Mouse (Mus musculus): ENCODE measurements around the gene Angptl8. TPM values are rescaled to one million over a fixed set of nuclear protein-coding genes. Genes with fewer than 3 reads are reported as not detected.

Gene Angptl8
- total and polyA plus RNA-seq, 2 experiments from 2014 or later = 0.48 TPM; not detected in 1

GRCm38 (mm10) chr9:21796919-21797318, 38.4 kb upstream of the Angptl8 start:
- no peak for TF ChIP-seq CTCF (IDR thresholded peaks at IDR 0.05)
- Histone ChIP-seq H3K9me3 (ENCODE audit: low read length) (no peaks in the 10 kb centered on the region), H3K27me3 (ENCODE audit: insufficient read depth, low read length) (no peaks in the 10 kb centered on the region), H3K9ac (replicated peaks; ENCODE audit: low read length, poor library complexity, severe bottlenecking) (no peak overlapping the region), H3K4me2 (ENCODE audit: low read depth, low read length, poor library complexity, severe bottlenecking) (no peak overlapping the region), H3K4me1 (ENCODE audit: insufficient read depth, low read length) (no peaks in the 10 kb centered on the region; the same call in 1 of the 2 replicates), H3K27ac (ENCODE audit: low read depth, low read length) (no peak overlapping the region), H3K36me3 (ENCODE audit: insufficient read depth, low read length) (no peaks in the 10 kb centered on the region; the same call in 1 of the 2 replicates), H3K4me3 (ENCODE audit: low read depth, low read length) (no peak overlapping the region)
- ATAC-seq (ENCODE audit: low FRiP score) (no peak), DNase-seq (ENCODE audit: low spot score) (no peak)
- 75% methylated on average over 3 of the region's 3 CpGs for WGBS

GRCm38 (mm10) chr9:21797921-21798344, 37.4 kb upstream of the Angptl8 start:
- H3K9ac ChIP-seq (replicated peaks; ENCODE audit: low read length, poor library complexity, severe bottlenecking) = peak overlapping the region; percentile 66
- 1% methylated on average over 22 of the region's 26 CpGs for WGBS
- H3K4me3 ChIP-seq (ENCODE audit: low read depth, low read length) = peak overlapping the region; percentile 64
- H3K36me3 ChIP-seq (ENCODE audit: insufficient read depth, low read length) = no peaks in the 10 kb centered on the region; the same call in 1 of the 2 replicates
- no peaks in the 10 kb centered on the region; the same call in 1 of the 2 replicates for H3K4me1 ChIP-seq (ENCODE audit: insufficient read depth, low read length)
- 0 out of 2 replicates have a peak overlapping the region, but pooled peaks have one; percentile 47 for H3K27ac ChIP-seq (ENCODE audit: low read depth, low read length)
- H3K9me3 ChIP-seq (ENCODE audit: low read length) = no peaks in the 10 kb centered on the region
- peak overlapping the region; percentile 82 for H3K4me2 ChIP-seq (ENCODE audit: low read depth, low read length, poor library complexity, severe bottlenecking)
- TF ChIP-seq CTCF (IDR thresholded peaks at IDR 0.05) = no peak
- ATAC-seq (ENCODE audit: low FRiP score) = peak; percentile 28; the same call in 1 of the 2 replicates
- DNase-seq (ENCODE audit: low spot score) = no peak
- H3K27me3 ChIP-seq (ENCODE audit: insufficient read depth, low read length) = no peaks in the 10 kb centered on the region

GRCm38 (mm10) chr9:21798345-21799009, 36.8 kb upstream of the Angptl8 start, which contains the start of gene Kank2:
Gene Kank2 (minus strand): TSS chr9:21798744.
- WGBS = under 1% methylated on average over 43 of the region's 52 CpGs
- H3K36me3 ChIP-seq (ENCODE audit: insufficient read depth, low read length) = no peaks in the 10 kb centered on the region; the same call in 1 of the 2 replicates
- no peaks in the 10 kb centered on the region for H3K9me3 ChIP-seq (ENCODE audit: low read length)
- DNase-seq (ENCODE audit: low spot score) = peak; percentile 52
- H3K9ac ChIP-seq (replicated peaks; ENCODE audit: low read length, poor library complexity, severe bottlenecking) = peak within 1 kb of the TSS; percentile 66
- H3K4me1 ChIP-seq (ENCODE audit: insufficient read depth, low read length) = no peaks in the 10 kb centered on the region; the same call in 1 of the 2 replicates
- peak; percentile 44; the same call in 1 of the 2 replicates for ATAC-seq (ENCODE audit: low FRiP score)
- H3K27ac ChIP-seq (ENCODE audit: low read depth, low read length) = peak within 1 kb of the TSS; percentile 47; the same call in 1 of the 2 replicates
- no peak for TF ChIP-seq CTCF (IDR thresholded peaks at IDR 0.05)
- H3K4me2 ChIP-seq (ENCODE audit: low read depth, low read length, poor library complexity, severe bottlenecking) = peak within 1 kb of the TSS; percentile 82
- H3K4me3 ChIP-seq (ENCODE audit: low read depth, low read length) = peak within 1 kb of the TSS; percentile 64
- H3K27me3 ChIP-seq (ENCODE audit: insufficient read depth, low read length) = no peaks in the 10 kb centered on the region

- ATAC-seq (ENCODE audit: low FRiP score) (no peak), DNase-seq (ENCODE audit: low spot score) (no peak)
- Histone ChIP-seq H3K27ac (ENCODE audit: low read depth, low read length) (no peak overlapping the region), H3K9ac (replicated peaks; ENCODE audit: low read length, poor library complexity, severe bottlenecking) (no peak overlapping the region), H3K27me3 (ENCODE audit: insufficient read depth, low read length) (no peaks in the 10 kb centered on the region), H3K36me3 (ENCODE audit: insufficient read depth, low read length) (no peaks in the 10 kb centered on the region; the same call in 1 of the 2 replicates), H3K4me2 (ENCODE audit: low read depth, low read length, poor library complexity, severe bottlenecking) (peak overlapping the region; percentile 82), H3K9me3 (ENCODE audit: low read length) (no peaks in the 10 kb centered on the region), H3K4me1 (ENCODE audit: insufficient read depth, low read length) (no peaks in the 10 kb centered on the region; the same call in 1 of the 2 replicates), H3K4me3 (ENCODE audit: low read depth, low read length) (peak overlapping the region; percentile 64)
- no peak for TF ChIP-seq CTCF (IDR thresholded peaks at IDR 0.05)
- 55% methylated on average over 3 of the region's 3 CpGs for WGBS
Measured at GRCm38 (mm10) chr9:21799010-21799350, 36.3 kb upstream of the Angptl8 start.

DNA sequence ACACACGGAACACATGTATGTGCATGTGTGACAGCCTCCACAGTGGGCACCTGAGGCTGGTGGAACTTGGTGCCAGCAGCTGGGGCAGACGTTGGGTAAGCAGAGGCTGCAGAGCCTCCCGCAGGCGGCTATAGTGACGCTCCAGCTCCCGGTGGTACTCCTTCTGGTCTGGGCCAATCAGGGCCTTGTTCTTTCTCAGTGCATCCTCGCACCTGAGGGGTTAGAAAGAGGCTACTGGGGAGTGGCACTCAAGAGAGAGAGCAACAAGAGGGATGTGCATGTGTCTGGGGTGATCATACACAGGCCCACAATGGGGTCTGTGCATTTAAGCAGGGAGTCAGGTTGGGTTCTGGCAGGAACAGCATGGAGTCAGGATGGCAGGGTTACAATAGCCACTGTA, 34.2 kb upstream of the Angptl8 start:
- Histone ChIP-seq H3K9me3 (ENCODE audit: low read length) (no peaks in the 10 kb centered on the region), H3K27me3 (ENCODE audit: insufficient read depth, low read length) (no peaks in the 10 kb centered on the region)

DNA sequence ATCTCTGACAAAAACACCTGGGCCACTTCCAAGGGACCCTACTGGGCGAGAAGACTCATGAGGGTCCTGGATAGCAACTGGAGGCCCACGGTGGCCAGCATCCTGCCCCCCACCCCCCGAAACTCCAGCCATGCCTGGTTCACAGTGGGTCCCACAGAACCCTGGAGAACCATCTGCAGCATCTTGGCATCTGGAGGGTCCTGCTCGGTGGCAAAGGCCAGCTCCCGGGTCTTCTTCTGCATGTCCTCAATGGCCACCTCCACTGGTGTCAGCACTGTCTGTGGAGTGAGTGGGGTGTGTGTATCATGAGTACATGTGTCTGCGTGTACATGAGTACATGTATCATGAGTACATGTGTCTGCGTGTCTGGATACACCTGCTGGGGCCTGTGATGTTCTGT, 33.7 kb upstream of the Angptl8 start:
- no peak for DNase-seq (ENCODE audit: low spot score)
- no peak overlapping the region for H3K9ac ChIP-seq (replicated peaks; ENCODE audit: low read length, poor library complexity, severe bottlenecking)
- H3K36me3 ChIP-seq (ENCODE audit: insufficient read depth, low read length) = no peaks in the 10 kb centered on the region
- H3K4me3 ChIP-seq (ENCODE audit: low read depth, low read length) = no peak overlapping the region
- H3K4me2 ChIP-seq (ENCODE audit: low read depth, low read length, poor library complexity, severe bottlenecking) = no peak overlapping the region
- no peaks in the 10 kb centered on the region for H3K27me3 ChIP-seq (ENCODE audit: insufficient read depth, low read length)
- no peak for TF ChIP-seq CTCF (IDR thresholded peaks at IDR 0.05)
- ATAC-seq (ENCODE audit: low FRiP score) = no peak
- WGBS = 90% methylated on average over 7 of the region's 7 CpGs
- H3K27ac ChIP-seq (ENCODE audit: low read depth, low read length) = no peak overlapping the region
- no peaks in the 10 kb centered on the region for H3K9me3 ChIP-seq (ENCODE audit: low read length)
- H3K4me1 ChIP-seq (ENCODE audit: insufficient read depth, low read length) = no peaks in the 10 kb centered on the region; the same call in 1 of the 2 replicates

More for the DNA sequence above, 34.2 kb upstream of the Angptl8 start:
- WGBS = 79% methylated on average over 7 of the region's 7 CpGs
- TF ChIP-seq CTCF (IDR thresholded peaks at IDR 0.05) = no peak
- H3K27ac ChIP-seq (ENCODE audit: low read depth, low read length) = no peak overlapping the region
- no peak overlapping the region for H3K4me2 ChIP-seq (ENCODE audit: low read depth, low read length, poor library complexity, severe bottlenecking)
- no peaks in the 10 kb centered on the region for H3K36me3 ChIP-seq (ENCODE audit: insufficient read depth, low read length)
- no peaks in the 10 kb centered on the region; the same call in 1 of the 2 replicates for H3K4me1 ChIP-seq (ENCODE audit: insufficient read depth, low read length)
- H3K4me3 ChIP-seq (ENCODE audit: low read depth, low read length) = no peak overlapping the region
- no peak for ATAC-seq (ENCODE audit: low FRiP score)
- no peak for DNase-seq (ENCODE audit: low spot score)
- H3K9ac ChIP-seq (replicated peaks; ENCODE audit: low read length, poor library complexity, severe bottlenecking) = no peak overlapping the region

All from midbrain, postnatal 0 days (tissue).